Mouse (Mus musculus): ENCODE data around the gene Arntl2. TPM values are rescaled to one million over a fixed set of nuclear protein-coding genes. Genes with fewer than 3 reads are reported as not detected.

The Arntl2 gene
- total and polyA plus RNA-seq, 2 experiments from 2014 or later: 3.1 to 3.2 TPM

DNA sequence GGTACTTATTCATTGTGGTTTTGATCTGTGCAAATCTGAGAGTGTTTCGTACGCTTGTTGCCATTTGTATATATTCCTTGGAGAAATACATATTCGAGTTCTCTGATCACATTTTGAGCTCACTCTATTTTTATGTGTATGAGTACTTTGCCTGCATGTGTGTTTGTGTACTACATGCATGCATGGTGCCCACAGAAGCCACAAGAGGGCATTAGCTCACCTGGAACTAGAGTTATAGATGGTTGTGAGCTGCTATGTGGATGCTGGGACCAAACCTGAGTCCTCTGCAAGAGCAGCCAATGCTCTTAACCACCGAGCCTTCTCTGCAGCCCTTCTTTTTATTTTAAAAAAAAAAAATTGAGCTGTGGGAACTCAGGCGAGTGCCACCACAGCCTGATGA lies 42.5 kb downstream of the Arntl2 start:
- Histone ChIP-seq H3K4me2 (ENCODE audit: low read depth, low read length) (no peak overlapping the region), H3K9me3 (replicated peaks; ENCODE audit: control insufficient read depth, low read length) (no peaks in the 10 kb centered on the region), H3K4me1 (ENCODE audit: control insufficient read depth, insufficient read depth) (peaks cover 5% of the 10 kb centered on the region; the same call in 1 of the 2 replicates), H3K9ac (replicated peaks; ENCODE audit: low read depth, low read length) (no peak overlapping the region), H3K27me3 (ENCODE audit: control insufficient read depth, insufficient read depth, low read length) (no peaks in the 10 kb centered on the region), H3K27ac (ENCODE audit: low read depth) (no peak overlapping the region), H3K36me3 (replicated peaks; ENCODE audit: control insufficient read depth, insufficient read depth, low read length) (no peaks in the 10 kb centered on the region), H3K4me3 (ENCODE audit: low read depth, low read length) (no peak overlapping the region)
- TF ChIP-seq EP300 (IDR thresholded peaks at IDR 0.05; ENCODE audit: low read depth): no peak
- TF ChIP-seq CTCF (IDR thresholded peaks at IDR 0.05; ENCODE audit: low read depth): 0 out of 2 replicates have a peak, but pooled peaks have one; percentile 2
- no peak for DNase-seq (ENCODE audit: low spot score)
- no peak for ATAC-seq (ENCODE audit: insufficient read depth, low read depth)
- 94% methylated on average over 5 of the region's 5 CpGs for WGBS

- Histone ChIP-seq H3K4me3 (ENCODE audit: low read depth, low read length) (no peak overlapping the region), H3K4me2 (ENCODE audit: low read depth, low read length) (no peak overlapping the region), H3K27ac (ENCODE audit: low read depth) (no peak overlapping the region), H3K9me3 (replicated peaks; ENCODE audit: control insufficient read depth, low read length) (no peaks in the 10 kb centered on the region), H3K27me3 (ENCODE audit: control insufficient read depth, insufficient read depth, low read length) (no peaks in the 10 kb centered on the region), H3K4me1 (ENCODE audit: control insufficient read depth, insufficient read depth) (peaks cover 5% of the 10 kb centered on the region; the same call in 1 of the 2 replicates), H3K9ac (replicated peaks; ENCODE audit: low read depth, low read length) (no peak overlapping the region), H3K36me3 (replicated peaks; ENCODE audit: control insufficient read depth, insufficient read depth, low read length) (no peaks in the 10 kb centered on the region)
- 86% methylated on average over 4 of the region's 4 CpGs for WGBS
- TF ChIP-seq CTCF (IDR thresholded peaks at IDR 0.05; ENCODE audit: low read depth) (no peak), EP300 (IDR thresholded peaks at IDR 0.05; ENCODE audit: low read depth) (no peak)
- ATAC-seq (ENCODE audit: insufficient read depth, low read depth): no peak
- DNase-seq (ENCODE audit: low spot score): no peak
Measured at GRCm38 (mm10) chr6:146838863-146839262, 43.0 kb downstream of the Arntl2 start.

DNA sequence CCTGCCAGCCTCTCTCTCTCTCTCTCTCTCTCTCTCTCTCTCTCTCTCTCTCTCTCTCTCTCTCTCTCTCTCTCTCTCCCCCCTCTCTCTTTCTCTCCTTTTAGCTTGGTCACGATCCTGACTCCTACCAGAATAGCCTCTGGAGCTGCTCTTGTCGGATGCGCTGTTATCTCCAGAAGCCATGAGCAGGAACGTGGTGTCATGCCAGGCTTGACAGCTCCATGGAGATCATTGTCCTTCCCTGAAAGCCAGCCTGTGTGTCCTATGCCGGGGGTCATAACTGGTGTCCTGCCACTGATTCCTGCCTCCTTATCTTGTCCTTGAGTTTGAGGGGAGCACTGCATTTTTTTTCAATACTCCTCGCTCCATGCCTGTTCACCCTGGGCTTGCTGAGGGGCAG lies 49.0 kb downstream of the Arntl2 start:
- WGBS: 33% methylated on average over 6 of the region's 6 CpGs
- no peak for DNase-seq (ENCODE audit: low spot score)

DNA sequence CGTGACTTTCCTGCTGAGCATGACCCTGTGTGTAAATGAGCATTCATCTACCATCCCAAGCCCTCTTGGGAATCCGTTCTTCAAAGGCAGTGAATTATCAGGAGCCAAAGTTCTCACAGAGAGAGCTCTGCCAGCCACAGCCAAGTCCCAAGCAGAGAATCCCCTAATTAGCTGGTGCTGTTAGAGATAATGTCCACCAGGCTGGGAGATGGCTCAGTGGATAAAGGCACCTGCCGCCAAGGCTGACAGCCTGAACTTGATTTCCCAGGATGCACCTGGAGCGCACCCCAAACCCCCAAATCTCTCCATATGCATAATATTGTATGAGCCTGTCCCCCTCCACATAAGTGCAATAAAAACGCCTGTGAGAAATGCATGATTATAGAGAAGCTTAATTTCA lies 49.5 kb downstream of the Arntl2 start:
- TF ChIP-seq EP300 (IDR thresholded peaks at IDR 0.05; ENCODE audit: low read depth) (no peak), CTCF (IDR thresholded peaks at IDR 0.05; ENCODE audit: low read depth) (no peak)
- H3K27me3 ChIP-seq (ENCODE audit: control insufficient read depth, insufficient read depth, low read length): no peaks in the 10 kb centered on the region
- no peak for ATAC-seq (ENCODE audit: insufficient read depth, low read depth)
- H3K27ac ChIP-seq (ENCODE audit: low read depth): peak overlapping the region; percentile 66
- no peaks in the 10 kb centered on the region for H3K36me3 ChIP-seq (replicated peaks; ENCODE audit: control insufficient read depth, insufficient read depth, low read length)
- H3K4me1 ChIP-seq (ENCODE audit: control insufficient read depth, insufficient read depth): peaks cover 19% of the 10 kb centered on the region
- no peak overlapping the region for H3K9ac ChIP-seq (replicated peaks; ENCODE audit: low read depth, low read length)
- no peak overlapping the region for H3K4me3 ChIP-seq (ENCODE audit: low read depth, low read length)
- H3K4me2 ChIP-seq (ENCODE audit: low read depth, low read length): no peak overlapping the region
- H3K9me3 ChIP-seq (replicated peaks; ENCODE audit: control insufficient read depth, low read length): no peaks in the 10 kb centered on the region
- no peak for DNase-seq (ENCODE audit: low spot score)
- 78% methylated on average over 5 of the region's 5 CpGs for WGBS

More for the DNA sequence above, 49.0 kb downstream of the Arntl2 start:
- peak; percentile 43 for ATAC-seq (ENCODE audit: insufficient read depth, low read depth)
- H3K4me2 ChIP-seq (ENCODE audit: low read depth, low read length): no peak overlapping the region
- H3K4me1 ChIP-seq (ENCODE audit: control insufficient read depth, insufficient read depth): peaks cover 19% of the 10 kb centered on the region
- H3K27me3 ChIP-seq (ENCODE audit: control insufficient read depth, insufficient read depth, low read length): no peaks in the 10 kb centered on the region
- TF ChIP-seq EP300 (IDR thresholded peaks at IDR 0.05; ENCODE audit: low read depth) (peak; percentile 22; the same call in 1 of the 2 replicates), CTCF (IDR thresholded peaks at IDR 0.05; ENCODE audit: low read depth) (no peak)
- no peak overlapping the region for H3K9ac ChIP-seq (replicated peaks; ENCODE audit: low read depth, low read length)
- no peaks in the 10 kb centered on the region for H3K9me3 ChIP-seq (replicated peaks; ENCODE audit: control insufficient read depth, low read length)
- H3K36me3 ChIP-seq (replicated peaks; ENCODE audit: control insufficient read depth, insufficient read depth, low read length): no peaks in the 10 kb centered on the region
- H3K4me3 ChIP-seq (ENCODE audit: low read depth, low read length): no peak overlapping the region
- H3K27ac ChIP-seq (ENCODE audit: low read depth): peak overlapping the region; percentile 66

- DNase-seq (ENCODE audit: low spot score) (no peak), ATAC-seq (ENCODE audit: insufficient read depth, low read depth) (peak; percentile 62)
- Histone ChIP-seq H3K4me1 (ENCODE audit: control insufficient read depth, insufficient read depth) (peaks cover 19% of the 10 kb centered on the region), H3K9me3 (replicated peaks; ENCODE audit: control insufficient read depth, low read length) (no peaks in the 10 kb centered on the region), H3K9ac (replicated peaks; ENCODE audit: low read depth, low read length) (no peak overlapping the region), H3K4me3 (ENCODE audit: low read depth, low read length) (no peak overlapping the region), H3K27ac (ENCODE audit: low read depth) (peak overlapping the region; percentile 54), H3K4me2 (ENCODE audit: low read depth, low read length) (no peak overlapping the region), H3K27me3 (ENCODE audit: control insufficient read depth, insufficient read depth, low read length) (no peaks in the 10 kb centered on the region), H3K36me3 (replicated peaks; ENCODE audit: control insufficient read depth, insufficient read depth, low read length) (no peaks in the 10 kb centered on the region)
- TF ChIP-seq EP300 (IDR thresholded peaks at IDR 0.05; ENCODE audit: low read depth): no peak
- TF ChIP-seq CTCF (IDR thresholded peaks at IDR 0.05; ENCODE audit: low read depth): no peak
- WGBS: 31% methylated on average over 15 of the region's 15 CpGs
Measured at GRCm38 (mm10) chr6:146845961-146846750, 50.3 kb downstream of the Arntl2 start.
